Mouse (Mus musculus) intestine, postnatal 0 days (tissue): Measurements from ENCODE around the gene Ostc. TPM values are rescaled to one million over a fixed set of nuclear protein-coding genes. Genes with fewer than 3 reads are reported as not detected.

Source experiments
- ATAC-seq: fragments of 200-750 bp; cut with Nextera tagmentation; 2 replicates; pipeline ENCODE4 v1.8.0; 2017; ENCODE audit warnings: mild to moderate bottlenecking, moderate TSS enrichment, moderate library complexity
- H3K27ac ChIP-seq: fragments of 300-500 bp; sonication (generic); 2 replicates; pipeline ENCODE4 v1.5.1; 2014; ENCODE audit warnings: mild to moderate bottlenecking, low read depth, low read length, moderate library complexity
- H3K27me3 ChIP-seq: fragments of 300-500 bp; sonication (generic); replicated peaks from 2 replicates; pipeline ENCODE4 v1.6.1; 2014; ENCODE audit warnings: low read length, mixed read lengths; ENCODE audit not compliant: control insufficient read depth, insufficient read depth
- H3K36me3 ChIP-seq: fragments of 300-500 bp; sonication (generic); 2 replicates; pipeline ENCODE4 v1.6.1; 2014; ENCODE audit warnings: mild to moderate bottlenecking, moderate library complexity; ENCODE audit not compliant: control insufficient read depth, insufficient read depth
- H3K4me1 ChIP-seq: fragments of 300-500 bp; sonication (generic); replicated peaks from 2 replicates; pipeline ENCODE4 v1.6.1; 2014; ENCODE audit warnings: antibody characterized with exemption, low read length, mixed read lengths; ENCODE audit not compliant: control insufficient read depth, insufficient read depth
- H3K4me2 ChIP-seq: fragments of 300-500 bp; sonication (generic); replicated peaks from 2 replicates; pipeline ENCODE4 v1.6.1; 2014; ENCODE audit warnings: low read depth, mild to moderate bottlenecking, moderate library complexity
- H3K4me3 ChIP-seq: fragments of 300-500 bp; sonication (generic); 2 replicates; pipeline ENCODE4 v1.5.1; 2014; ENCODE audit warnings: low read depth, low read length
- H3K9ac ChIP-seq: fragments of 300-500 bp; sonication (generic); 2 replicates; pipeline ENCODE4 v1.6.1; 2014; ENCODE audit warnings: mild to moderate bottlenecking, low read depth, low read length
- H3K9me3 ChIP-seq: fragments of 300-500 bp; sonication (generic); 2 replicates; pipeline ENCODE4 v1.6.1; 2016; ENCODE audit warnings: mixed run types; ENCODE audit not compliant: control insufficient read depth
- CTCF ChIP-seq: sonication (generic); IDR thresholded peaks from 2 replicates; pipeline ENCODE4 v1.5.1; 2016; ENCODE audit warnings: low read depth, mild to moderate bottlenecking, control low read depth, antibody characterized with exemption, moderate library complexity
- WGBS: fragments of 180-500 bp; shearing (Covaris S2); extraction: QIAGEN DNeasy Blood & Tissue Kit; methylation state at CpG from one replicate; pipeline ENCODE4 v1.1.7; 2014; 5-methylcytosine and 5-hydroxymethylcytosine counted together
- polyA plus RNA-seq: library from polyadenylated mRNA; unstranded; fragments of >200 nt; fragmentation: Nextera tagmentation; extraction: Ambion mirVana; gene quantifications from 2 replicates; pipeline ENCODE4 v1.2.1, GENCODE M21; 2015

Gene Ostc
- 259 and 278 TPM in 2 replicates for polyA plus RNA-seq

DNA sequence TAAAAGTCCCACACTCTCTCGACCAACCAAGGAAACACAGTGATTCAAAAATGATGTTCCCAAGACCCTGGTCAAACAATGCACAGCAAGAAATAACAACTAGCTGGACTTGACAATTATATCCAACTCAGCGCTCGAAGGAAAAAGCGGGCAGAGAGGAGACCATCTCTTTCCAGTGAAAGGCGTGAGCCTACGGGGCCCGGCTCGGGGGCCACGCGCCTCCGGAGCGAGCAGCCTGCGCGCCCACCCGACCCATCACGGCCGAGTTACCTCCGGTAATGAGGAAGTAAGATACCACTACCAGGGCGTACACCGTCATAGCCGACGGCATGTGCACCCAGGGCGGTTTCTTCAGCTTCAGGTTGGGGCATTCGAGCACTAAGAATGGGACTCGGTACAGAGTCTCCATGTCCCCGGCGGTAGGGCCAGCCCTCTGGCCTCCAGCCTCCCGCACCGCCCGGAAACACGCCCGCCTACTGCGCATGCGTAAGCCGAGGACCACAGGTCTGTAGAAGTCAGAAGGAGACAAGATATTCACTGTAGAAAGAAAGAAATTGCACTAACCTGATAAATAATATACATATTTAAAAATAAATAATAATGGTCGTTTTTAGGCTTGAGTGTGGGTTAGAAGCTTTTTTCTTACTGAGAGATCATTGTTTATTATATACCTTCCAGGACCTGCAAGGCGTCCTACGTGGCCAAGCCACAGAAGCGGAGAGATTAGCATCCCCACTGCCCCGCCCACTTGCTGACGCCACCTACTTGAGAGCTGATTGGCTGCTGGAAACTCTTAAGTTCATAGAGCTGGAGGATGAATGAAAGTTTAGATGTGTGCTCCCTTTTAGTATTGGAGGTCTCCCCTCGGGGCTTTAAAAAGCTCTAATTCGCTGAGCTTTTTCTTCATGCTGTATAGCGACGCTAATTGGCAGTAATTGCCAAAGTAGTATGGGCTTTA is at the start of gene Ostc:
Ostc (minus strand) TSS at position 478 of the 958 bp plus-strand sequence.
- Histone ChIP-seq H3K36me3 (peaks cover 7% of the 10 kb centered on the region; the same call in 1 of the 2 replicates), H3K4me2 (peak within 1 kb of the TSS; percentile 60), H3K4me1 (no peaks in the 10 kb centered on the region; the same call in 1 of the 2 replicates), H3K27ac (peak within 1 kb of the TSS; percentile 88), H3K27me3 (no peaks in the 10 kb centered on the region), H3K9ac (peak within 1 kb of the TSS; percentile 81), H3K4me3 (peak within 1 kb of the TSS; percentile 91), H3K9me3 (no peaks in the 10 kb centered on the region)
- no peak for TF ChIP-seq CTCF
- under 1% methylated on average over 45 of the region's 45 CpGs for WGBS
- ATAC-seq, result peak; percentile 98

DNA sequence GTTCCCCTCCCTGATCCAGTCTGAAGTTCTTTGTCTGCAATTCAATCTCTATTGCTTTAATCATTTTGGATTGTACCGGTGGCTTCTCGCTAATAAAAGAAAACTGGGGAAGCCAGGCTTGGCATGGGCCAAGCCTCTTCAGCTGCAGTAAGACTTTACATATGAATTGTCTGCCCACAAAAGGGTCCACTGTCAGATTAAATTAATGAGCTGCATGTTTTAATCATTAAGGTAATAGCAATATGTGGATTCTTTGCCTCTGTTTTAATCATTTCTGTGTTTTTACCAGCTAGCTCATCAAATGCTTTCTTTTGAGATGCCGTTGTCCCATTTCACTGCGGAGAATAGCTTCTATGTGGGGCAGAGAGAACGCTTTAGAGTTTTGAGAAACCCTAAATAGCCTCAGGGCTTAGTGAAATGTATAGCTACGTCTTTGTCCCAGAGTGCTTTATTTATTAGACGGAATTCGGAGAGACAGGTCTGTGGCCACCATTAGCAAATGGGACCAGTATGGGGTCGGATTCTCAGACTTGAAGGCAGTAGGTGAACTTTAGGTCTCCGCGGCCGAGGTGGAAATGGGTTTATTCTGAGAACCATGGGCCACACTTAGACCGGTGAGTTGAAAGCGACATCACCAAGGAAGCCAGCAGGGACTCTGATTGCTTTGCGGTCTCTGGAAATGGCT is 49.1 kb upstream of the Ostc start:
- ATAC-seq, result no peak
- Histone ChIP-seq H3K27me3 (no peaks in the 10 kb centered on the region), H3K27ac (no peak overlapping the region), H3K4me3 (no peak overlapping the region), H3K9me3 (no peaks in the 10 kb centered on the region), H3K4me1 (no peaks in the 10 kb centered on the region), H3K9ac (no peak overlapping the region), H3K4me2 (no peak overlapping the region), H3K36me3 (no peaks in the 10 kb centered on the region)
- no peak for TF ChIP-seq CTCF
- 86% methylated on average over 15 of the region's 15 CpGs for WGBS

DNA sequence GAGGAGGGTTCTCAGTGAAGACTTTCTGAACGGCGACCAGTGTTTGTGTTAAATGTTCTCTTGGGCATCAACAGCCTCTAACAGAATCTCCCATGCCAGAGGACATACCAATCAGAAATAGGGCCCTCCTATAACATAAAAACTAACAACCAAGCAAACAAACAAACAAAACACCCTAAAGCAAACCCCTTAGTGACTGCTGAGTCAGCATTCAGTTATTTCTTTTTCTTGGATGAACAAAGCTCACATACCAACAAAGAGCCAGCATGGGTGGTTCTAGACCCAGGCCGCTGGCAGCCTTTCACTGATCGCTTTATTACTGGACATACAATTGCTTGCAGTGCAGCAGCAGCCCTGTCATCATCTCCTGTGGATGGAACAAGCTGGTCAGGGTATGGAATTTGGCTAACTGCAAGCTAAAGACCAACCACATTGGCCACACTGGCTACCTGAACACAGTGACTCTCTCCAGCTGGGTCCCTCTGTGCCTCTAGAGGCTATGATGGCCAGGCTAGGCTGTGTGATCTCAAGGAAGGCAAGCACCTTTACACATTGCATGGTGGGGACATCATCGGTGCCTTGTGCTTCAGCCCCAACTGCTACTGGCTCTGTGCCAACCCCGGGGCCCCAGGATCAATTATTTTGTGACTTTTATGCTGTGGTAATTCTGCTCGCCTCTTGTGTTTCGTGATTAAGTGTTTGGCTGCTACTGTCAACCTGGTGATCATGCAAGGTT is 48.0 kb upstream of the Ostc start:
- WGBS, result 73% methylated on average over 8 of the region's 8 CpGs
- no peak for ATAC-seq
- TF ChIP-seq CTCF, result no peak
- Histone ChIP-seq H3K9ac (no peak overlapping the region), H3K27ac (no peak overlapping the region), H3K4me1 (no peaks in the 10 kb centered on the region), H3K27me3 (no peaks in the 10 kb centered on the region), H3K4me2 (no peak overlapping the region), H3K9me3 (no peaks in the 10 kb centered on the region), H3K36me3 (no peaks in the 10 kb centered on the region), H3K4me3 (no peak overlapping the region)

DNA sequence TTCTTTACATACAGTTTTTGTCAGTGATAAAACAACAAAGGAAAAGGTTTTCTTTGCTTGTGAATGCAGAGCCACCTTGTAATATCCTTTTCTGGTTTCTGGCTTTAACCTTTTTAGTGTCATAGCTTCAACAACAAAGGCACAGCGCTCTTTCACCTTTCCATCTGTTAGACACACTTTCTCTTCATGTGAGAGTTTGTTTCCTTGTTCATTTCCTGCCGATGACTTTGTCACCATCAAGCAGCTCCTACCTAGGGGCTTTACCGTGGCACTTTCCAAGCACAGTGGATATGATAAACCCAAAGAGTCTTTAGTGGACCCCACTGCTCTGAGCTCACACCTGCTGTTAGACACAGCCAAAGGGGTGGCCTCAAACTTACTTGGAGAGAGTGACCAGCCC is 40.0 kb upstream of the Ostc start:
- no peaks in the 10 kb centered on the region for H3K36me3 ChIP-seq
- TF ChIP-seq CTCF, result no peak
- H3K4me2 ChIP-seq, result no peak overlapping the region
- ATAC-seq, result no peak
- H3K9ac ChIP-seq, result no peak overlapping the region
- 83% methylated on average over 3 of the region's 3 CpGs for WGBS
- H3K27me3 ChIP-seq, result no peaks in the 10 kb centered on the region
- no peaks in the 10 kb centered on the region for H3K9me3 ChIP-seq
- no peaks in the 10 kb centered on the region for H3K4me1 ChIP-seq
- H3K4me3 ChIP-seq, result no peak overlapping the region
- H3K27ac ChIP-seq, result no peak overlapping the region

DNA sequence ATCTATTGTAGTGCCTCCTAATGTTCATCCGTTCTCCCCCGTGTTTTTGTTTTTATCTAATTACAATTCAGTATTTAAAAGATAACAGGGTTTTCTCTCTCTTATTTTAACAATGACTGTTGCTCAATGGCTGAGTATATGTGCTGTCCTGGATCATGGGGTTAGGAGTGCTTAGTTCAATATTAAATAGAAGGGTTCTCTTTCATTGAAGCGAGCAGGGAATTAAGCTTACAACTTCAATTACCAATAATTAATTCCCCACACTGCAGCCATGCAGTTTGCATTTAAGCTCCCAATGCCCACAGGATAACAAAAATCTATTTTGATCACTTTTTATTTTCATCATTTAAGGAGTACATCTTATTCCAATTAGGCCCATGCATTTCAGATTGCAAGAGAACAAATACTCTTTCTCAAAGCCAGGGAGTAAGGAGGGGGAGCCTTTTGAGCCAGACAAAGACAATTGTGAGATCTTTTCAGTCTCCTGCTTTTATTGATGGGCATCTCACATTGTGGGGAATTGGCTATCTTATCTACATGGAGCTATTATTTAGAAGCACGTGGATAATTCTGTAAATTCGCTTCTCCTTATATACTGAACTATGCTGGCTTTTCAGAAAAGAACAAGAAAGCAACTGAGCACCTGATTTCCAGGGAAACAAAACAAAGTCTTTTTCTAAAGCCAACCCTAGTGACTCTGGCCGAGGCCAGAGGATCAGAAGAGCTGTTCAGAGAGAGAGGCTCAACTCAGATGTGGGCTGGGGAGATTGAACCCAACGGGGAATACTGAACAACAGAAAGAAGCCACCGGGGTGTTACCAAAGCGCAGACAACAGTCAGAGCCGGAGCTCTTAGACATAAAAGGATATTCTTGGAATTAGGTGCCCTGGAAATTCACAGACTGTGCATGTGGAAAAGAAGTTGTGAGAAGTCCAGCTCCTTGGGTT is 37.7 kb upstream of the Ostc start:
- H3K4me3 ChIP-seq, result no peak overlapping the region
- WGBS, result 78% methylated on average over 10 of the region's 10 CpGs
- ATAC-seq, result no peak

More for the DNA sequence above, 37.7 kb upstream of the Ostc start:
- H3K9me3 ChIP-seq, result no peaks in the 10 kb centered on the region
- no peak overlapping the region for H3K9ac ChIP-seq
- no peaks in the 10 kb centered on the region for H3K27me3 ChIP-seq
- H3K27ac ChIP-seq, result no peak overlapping the region
- TF ChIP-seq CTCF, result no peak
- H3K4me1 ChIP-seq, result no peaks in the 10 kb centered on the region
- no peaks in the 10 kb centered on the region for H3K36me3 ChIP-seq
- H3K4me2 ChIP-seq, result no peak overlapping the region
